Mouse (Mus musculus) liver, postnatal 0 days (tissue): ENCODE data around the gene Dnah8.

Source experiments
- CTCF ChIP-seq: sonication (generic); IDR thresholded peaks from 2 replicates; pipeline ENCODE4 v1.5.1; 2016; ENCODE audit warnings: antibody characterized with exemption, low read depth
- EP300 ChIP-seq: IDR thresholded peaks from 2 replicates; pipeline ENCODE4 v1.6.1; 2016; ENCODE audit warnings: antibody characterized with exemption, low read depth, mild to moderate bottlenecking

GRCm38 (mm10) chr17:30735454-30735853, 111.3 kb downstream of the Dnah8 start:
- TF ChIP-seq CTCF (peak; percentile 34; the same call in 1 of the 2 replicates), EP300 (no peak)
